Mouse (Mus musculus) gastrocnemius, postnatal 4 days (tissue): ENCODE data around the gene Dmrt3. TPM values are rescaled to one million over a fixed set of nuclear protein-coding genes. Genes with fewer than 3 reads are reported as not detected.
A peak's percentile ranks its signal among the peaks of the same experiment; 100 is the strongest.

Experiments
- DNase-seq, 2 experiments: peaks; one replicate each; pipeline ENCODE4 v3.0.0; 2021 to 2022; ENCODE audit warnings: low spot score in 2 of 2, mixed read lengths in 2 of 2
- total RNA-seq, 2 experiments: library from RNA; stranded (reverse); gene quantifications; 2 replicates each; pipeline ENCODE4 v1.2.3; 2021

Dmrt3 gene
- total RNA-seq, 2 experiments from 2014 or later: not detected

DNA sequence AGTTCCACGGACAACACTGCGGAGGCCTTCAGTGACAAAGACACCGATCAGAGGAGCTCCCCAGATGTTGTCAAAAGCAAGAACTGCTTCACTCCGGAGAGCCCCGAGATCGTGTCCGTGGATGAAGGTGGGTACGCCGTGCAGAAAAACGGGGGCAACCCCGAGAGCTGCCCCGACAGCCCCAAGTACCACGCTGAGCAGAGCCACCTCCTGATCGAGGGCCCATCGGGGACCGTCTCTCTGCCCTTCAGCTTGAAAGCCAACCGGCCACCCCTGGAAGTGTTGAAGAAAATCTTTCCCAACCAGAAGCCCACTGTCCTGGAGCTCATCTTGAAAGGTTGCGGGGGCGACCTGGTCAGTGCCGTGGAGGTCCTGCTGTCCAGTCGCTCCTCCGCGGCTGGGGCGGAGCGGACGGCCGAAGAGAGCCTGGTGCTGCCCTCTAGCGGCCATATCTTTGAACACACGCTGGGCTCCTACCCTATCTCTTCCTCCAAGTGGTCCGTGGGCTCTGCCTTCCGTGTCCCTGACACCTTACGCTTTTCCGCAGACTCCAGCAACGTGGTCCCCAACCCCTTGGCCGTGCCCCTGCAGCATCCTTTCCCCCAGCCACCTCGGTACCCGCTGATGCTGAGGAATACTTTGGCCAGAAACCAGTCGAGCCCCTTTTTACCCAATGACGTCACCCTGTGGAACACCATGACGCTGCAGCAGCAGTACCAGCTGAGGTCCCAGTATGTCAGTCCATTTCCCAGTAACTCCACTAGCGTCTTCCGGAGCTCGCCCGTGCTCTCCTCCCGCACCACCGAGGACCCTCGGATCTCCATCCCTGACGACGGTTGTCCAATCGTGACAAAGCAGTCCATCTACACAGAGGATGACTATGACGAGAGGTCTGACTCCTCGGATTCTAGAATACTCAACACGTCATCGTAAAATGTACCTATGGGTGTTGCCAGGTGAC lies 12.5 kb downstream of the Dmrt3 start:
- DNase-seq: peak; percentile 69 to 73

DNA sequence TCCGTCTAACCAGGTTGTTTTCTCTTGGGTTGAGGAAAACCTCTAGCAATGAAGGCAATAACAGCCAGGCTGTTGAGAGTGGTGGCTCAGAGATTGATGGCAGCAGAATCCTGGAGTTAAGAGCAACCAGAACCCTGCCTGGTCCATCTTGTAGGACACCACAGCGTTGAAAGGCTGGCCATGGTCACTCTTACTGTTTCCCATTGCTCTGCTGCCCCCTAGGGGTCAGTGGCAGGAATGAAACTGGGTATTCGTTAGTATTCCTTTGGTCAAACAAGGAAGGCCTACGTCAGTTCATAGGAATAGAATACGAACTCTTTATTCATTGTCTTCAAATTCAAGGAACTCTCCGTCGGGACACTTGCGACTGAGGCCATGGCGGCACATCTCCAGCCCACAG lies 18.4 kb downstream of the Dmrt3 start:
- DNase-seq: peak in 1 of 2 experiments; percentile 67

GRCm38 (mm10) chr19:25635119-25635518 lies 25.0 kb downstream of the Dmrt3 start:
- no peak for DNase-seq

DNA sequence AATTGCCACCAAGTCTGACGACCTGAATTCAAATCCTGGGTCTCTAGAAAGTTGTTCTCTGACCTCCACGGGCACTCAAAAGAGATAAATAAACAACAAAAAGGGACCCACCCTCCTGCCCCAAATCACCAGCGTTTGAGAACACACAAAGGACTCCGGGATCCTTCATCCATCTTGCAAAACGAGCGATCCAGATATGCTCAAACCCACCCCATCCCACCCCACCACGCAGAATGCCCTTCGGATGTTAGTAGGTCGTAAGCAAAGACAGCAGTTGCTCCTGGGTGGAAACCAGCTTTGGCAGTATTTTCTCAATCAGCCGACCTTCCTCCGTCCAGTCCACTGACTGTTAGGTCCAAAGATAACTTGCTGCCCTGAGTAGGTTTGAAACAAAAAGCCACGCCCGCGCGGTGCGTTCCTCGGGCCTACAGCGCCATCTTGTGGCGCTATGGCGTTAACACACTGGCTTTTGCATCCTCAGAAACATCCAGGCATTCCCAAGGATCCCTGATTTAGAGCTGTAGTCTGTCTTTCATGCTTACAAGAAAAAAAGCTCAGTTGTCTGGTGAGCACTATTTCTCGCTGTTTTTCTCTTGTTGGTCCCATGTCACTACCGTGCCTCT lies 25.6 kb downstream of the Dmrt3 start:
- peak; percentile 54 to 64 for DNase-seq

DNA sequence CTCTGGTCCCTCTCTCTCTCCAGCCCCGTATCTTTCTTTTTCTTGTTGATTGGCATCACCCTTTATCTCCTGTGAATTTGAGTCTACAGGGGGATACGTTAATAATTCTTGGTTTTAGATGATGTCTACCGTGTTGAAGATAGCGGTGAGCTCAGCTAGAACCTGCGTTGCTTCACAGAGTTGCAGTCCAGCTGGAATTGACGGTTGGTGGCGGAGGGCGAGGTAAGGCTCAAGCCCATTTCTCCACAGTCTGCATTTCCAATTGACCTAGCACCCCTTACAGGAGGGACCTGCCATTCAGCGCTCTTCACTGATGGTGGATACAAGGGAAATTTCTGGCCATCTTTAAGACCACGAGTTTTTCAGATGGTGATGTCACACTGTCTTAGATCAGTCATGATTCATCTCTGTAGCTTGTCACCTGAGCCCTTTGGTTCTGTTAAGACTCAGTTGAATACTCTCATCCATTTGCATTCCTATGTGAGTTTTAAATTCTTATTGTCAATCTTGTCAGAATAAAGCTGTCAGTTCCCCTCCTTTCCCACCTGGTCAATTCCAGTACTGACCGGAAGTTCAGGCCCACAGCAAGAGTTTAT lies 28.8 kb downstream of the Dmrt3 start:
- no peak for DNase-seq

- DNase-seq: no peak
Observed at GRCm38 (mm10) chr19:25641786-25642185, 31.7 kb downstream of the Dmrt3 start.

DNA sequence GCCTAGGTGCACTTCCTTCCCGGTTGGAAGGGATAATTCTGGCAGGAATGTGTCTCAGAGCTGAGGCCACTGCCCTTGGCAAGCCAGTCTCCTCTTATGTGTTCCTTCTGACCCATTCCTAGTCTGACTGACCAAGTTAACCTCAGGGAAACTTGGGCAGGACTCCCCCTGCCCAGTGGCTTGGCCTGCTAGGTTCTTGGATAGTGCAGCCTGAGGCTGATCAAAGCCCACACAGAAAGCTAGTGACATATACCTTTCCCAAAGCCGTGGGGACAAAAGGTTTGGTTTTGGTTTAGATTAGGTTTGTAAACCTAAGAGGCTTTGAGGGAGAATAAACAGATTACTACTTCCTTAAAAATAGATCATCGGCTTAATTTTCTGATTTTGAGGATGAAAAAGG lies 37.0 kb downstream of the Dmrt3 start:
- no peak for DNase-seq

DNA sequence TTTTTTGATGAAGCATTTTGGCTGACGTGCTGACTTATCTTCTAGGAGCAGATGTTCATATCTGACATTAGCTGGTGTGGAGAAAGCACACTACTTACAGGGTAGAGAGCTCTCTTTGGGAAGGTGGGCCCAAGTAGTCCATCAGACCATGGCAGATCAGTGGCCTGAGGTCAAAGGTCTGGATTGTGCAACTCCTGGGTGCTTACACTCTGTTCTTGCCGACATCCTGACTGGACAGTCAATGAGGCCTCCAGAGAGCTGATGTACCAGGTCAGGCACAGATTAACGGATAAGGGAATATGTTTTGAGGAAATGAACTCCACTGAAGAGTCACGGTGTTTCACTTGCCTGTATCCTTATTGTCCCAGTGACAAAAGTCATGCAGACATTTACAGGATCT lies 38.6 kb downstream of the Dmrt3 start:
- DNase-seq: no peak

GRCm38 (mm10) chr19:25650474-25650873 lies 40.4 kb downstream of the Dmrt3 start:
- DNase-seq: no peak

DNA sequence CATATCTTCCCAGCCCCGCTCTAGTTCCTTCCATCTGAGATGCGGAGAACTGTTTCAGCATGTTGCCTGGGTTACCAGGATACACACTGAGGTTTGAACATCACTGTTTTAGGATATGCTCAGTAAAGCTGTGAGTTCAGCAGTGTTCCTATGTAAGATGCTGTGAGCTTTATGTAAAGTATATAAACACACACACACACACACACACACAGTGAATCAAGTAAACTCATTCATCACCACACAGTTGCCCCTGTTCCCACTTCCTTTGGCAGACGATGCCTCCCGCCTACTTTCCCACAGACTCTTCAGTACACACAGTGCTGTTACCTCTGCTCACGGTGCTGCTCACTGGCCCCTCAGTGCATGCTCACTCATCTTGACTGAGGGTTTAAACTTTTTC lies 42.5 kb downstream of the Dmrt3 start:
- DNase-seq: no peak

DNA sequence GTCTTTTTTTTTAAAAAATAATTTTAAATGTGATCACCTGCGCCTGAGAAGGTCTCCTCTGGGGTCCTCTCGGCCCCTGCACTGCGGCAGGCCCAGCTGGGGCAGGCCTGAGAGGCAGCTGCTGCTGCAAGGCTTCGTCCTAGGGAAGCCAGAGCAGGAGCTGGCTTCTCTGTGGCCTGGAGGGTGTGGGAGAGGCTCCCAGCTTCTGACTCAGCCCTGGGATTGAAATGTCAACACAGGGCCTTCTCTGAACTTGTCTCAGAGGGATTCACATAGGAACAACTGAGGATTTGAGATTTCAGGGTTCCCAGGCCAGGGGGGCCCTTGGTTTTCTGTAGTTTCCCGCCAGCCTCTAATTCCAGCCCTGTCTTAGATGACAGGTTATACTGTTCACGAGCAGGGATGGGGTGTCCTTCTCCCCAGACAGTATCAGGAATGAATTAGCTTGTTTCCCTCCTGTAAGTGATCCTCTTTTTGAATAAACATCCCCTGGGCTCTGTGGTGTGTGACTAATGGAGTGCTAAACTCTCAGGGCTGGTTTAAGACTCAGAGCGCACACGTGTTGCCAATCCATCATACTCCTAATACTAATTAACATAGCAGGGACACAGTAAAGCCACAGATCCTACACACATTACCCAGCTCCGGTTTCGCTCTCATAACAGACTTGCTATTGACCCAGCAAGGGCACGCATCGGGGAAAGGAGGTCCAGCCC lies 44.1 kb downstream of the Dmrt3 start:
- DNase-seq: no peak

DNA sequence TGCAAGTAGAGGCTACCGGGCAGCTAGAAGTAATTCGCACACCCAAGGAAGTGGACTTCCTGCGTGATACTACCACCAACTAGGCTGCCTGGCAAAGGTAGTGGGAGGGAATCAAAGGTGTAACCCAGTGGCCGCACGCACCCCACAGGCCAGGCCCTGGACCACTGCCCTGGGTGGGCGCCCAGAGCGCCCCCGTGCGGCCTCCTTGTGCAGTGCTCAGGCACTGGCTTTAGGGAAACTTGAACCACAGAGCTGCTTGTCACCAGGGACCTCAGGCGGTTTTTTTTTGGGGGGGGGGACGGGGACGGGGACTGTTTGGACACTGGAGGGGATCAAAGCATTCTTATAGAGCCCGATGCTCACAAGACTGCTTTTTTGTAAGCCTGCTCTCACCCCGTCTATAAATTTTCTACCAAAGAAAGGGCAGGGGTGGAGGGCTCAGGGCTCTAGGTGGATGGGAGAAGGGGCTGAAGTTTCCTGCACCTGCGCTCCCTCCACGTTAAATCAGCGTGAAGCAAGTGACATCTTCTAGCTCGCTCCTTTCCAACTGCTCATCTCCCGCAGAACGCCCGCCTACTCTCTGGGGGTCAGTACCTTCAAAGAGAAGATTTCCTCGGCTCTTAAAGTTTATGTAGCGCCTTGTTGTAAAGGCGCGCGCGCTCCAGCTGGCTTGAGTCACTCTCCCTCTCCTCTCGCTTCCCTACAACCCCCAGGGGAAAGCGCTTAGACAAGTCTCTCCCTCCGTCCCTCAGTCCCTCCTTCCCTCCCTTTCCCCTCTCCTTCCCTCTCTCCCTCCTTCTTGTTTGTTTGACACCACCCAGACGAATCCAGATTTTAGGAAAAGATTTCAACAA lies 55.6 kb downstream of the Dmrt3 start:
- DNase-seq: no peak

- no peak for DNase-seq
Observed at GRCm38 (mm10) chr19:25667836-25668235, 57.7 kb downstream of the Dmrt3 start.

- no peak for DNase-seq
Observed at GRCm38 (mm10) chr19:25669593-25670248, 59.6 kb downstream of the Dmrt3 start.

DNA sequence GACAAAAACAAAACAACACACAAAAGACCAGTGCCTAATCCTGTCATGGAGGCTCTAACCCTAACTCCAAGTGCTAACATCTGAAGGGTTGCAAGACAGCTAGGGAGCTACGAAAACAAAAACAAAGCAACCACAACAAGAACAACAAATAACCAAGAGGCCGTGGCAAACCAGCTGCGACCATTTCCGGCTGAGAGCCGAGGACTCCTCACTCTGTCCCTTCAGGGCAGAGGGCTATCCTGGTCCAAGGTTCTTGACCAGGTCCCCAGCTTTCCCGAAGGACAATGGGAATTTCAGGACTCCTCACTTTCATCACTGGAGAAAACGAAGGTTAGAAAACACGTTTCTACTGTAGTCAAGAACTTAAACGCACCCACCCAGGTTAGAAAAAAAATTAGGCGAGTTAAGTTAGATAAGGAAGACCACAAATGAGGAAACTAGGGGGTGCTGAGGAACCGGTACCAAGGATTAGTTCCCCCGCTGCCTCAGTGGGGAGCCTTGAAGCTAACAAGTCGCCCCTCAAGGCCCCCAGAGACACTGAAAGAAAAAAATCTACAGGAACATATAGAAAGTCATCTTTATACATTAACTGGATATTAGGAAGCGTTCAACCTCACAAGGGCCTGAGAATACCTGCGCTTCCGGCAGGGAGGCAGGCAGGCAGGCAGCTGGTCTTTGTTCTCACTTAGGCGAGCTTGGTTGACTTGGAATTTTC lies 60.6 kb downstream of the Dmrt3 start:
- no peak for DNase-seq

- DNase-seq: no peak
Observed at GRCm38 (mm10) chr19:25671681-25672080, 61.6 kb downstream of the Dmrt3 start.

GRCm38 (mm10) chr19:25672101-25672950 lies 62.2 kb downstream of the Dmrt3 start, which contains the start of gene Dmrt2:
TSS of gene Dmrt2 (plus strand) at chr19:25672411.
- DNase-seq: peak; percentile 61 to 83
